Mouse (Mus musculus) erythroblast, embryonic 14.5 days (primary cell): ENCODE measurements around the gene 4930402H24Rik.

ENCODE experiments used
- GATA1 ChIP-seq: IDR thresholded peaks from 2 replicates; pipeline ENCODE4 v1.6.1; 2012; ENCODE audit warnings: low read length, inconsistent platforms, mixed read lengths
- TAL1 ChIP-seq: IDR thresholded peaks from 3 replicates; pipeline ENCODE4 v1.6.1; 2012; ENCODE audit warnings: low read length, inconsistent platforms, mixed read lengths

GRCm38 (mm10) chr2:130658530-130658929 lies 247.7 kb downstream of the 4930402H24Rik start:
- TF ChIP-seq GATA1 (no peak), TAL1 (no peak)
